Mouse (Mus musculus) lung, adult 2 months (tissue): Measurements from ENCODE around the gene Cdk9.

Source experiments
- CTCF ChIP-seq: fragments of 200-500 bp; IDR thresholded peaks from 2 replicates; pipeline ENCODE4 v1.5.1; 2011; ENCODE audit warnings: mild to moderate bottlenecking, low read length, control low read depth; ENCODE audit not compliant: insufficient read depth
- POLR2A ChIP-seq: fragments of 200-500 bp; IDR thresholded peaks from 2 replicates; pipeline ENCODE4 v1.6.1; 2011; ENCODE audit warnings: low read depth, mild to moderate bottlenecking, control low read depth, low read length, borderline replicate concordance; ENCODE audit errors: extremely low read depth

DNA sequence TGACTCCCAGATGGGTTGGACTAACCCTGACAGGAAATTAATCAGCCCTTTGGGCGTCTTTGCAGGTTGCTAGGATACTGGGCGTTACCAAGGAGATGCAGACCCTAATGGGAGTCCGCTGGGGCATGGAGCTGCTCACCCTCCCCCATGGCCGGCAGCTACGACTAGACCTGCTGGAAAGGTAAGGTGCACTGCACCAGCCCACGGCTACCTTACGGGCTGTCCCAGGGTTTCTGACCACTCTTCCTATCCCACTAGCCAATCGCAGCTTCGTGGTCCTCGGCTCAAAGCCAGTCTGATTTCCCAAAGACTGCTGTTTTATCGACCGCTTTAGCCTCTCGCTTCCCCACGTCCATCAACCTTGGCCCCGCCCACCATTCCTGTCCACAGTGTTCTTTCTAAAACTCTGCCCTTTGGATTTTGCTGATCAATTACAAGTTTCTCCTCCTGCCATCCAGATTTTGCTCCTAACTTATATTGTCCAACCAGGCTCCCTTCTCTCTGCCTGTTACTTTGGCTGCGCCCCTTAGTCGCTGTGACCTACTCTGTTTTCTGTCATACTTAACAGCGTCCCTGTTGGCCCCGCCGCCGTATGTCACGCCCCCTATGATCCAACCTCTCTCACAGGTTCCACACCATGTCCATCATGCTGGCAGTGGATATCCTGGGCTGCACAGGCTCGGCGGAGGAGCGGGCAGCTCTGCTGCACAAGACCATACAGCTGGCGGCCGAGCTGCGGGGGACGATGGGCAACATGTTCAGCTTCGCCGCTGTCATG, 38.2 kb upstream of the Cdk9 start:
- no peak for TF ChIP-seq CTCF
- peak; percentile 48; the same call in 1 of the 2 replicates for TF ChIP-seq POLR2A
